21 mouse cellular contexts compared by ENCODE assay signal in genomic region chr8:77459696-77460095, GRCm38 (mm10).
"Had no signal": no experiment of that assay in that cellular context is flagged by ENCODE, and none has a peak within 500 bp of the region (broad histone marks: within the 10 kb centered on the region; RNA-seq: fewer than 3 reads in every experiment).

No protein-coding gene starts in this region.

- H3K27me3 ChIP-seq: limb, embryonic 13.5 days; liver, embryonic 12.5 days; liver, embryonic 15.5 days; lung, embryonic 15.5 days; megakaryocyte, embryonic 14.5 days; midbrain, embryonic 13.5 days; neural tube, embryonic 13.5 days had no signal

- H3K27ac ChIP-seq: limb, embryonic 10.5 days; limb, embryonic 13.5 days; liver, embryonic 12.5 days; liver, embryonic 15.5 days; lung, embryonic 15.5 days; midbrain, embryonic 10.5 days; midbrain, embryonic 13.5 days; neural tube, embryonic 13.5 days had no signal

- ATAC-seq: inflammation-experienced regulatory T-cells, adult 6 months; liver, embryonic 12.5 days; midbrain, embryonic 13.5 days had no signal

- H3K36me3 ChIP-seq: limb, embryonic 13.5 days; liver, embryonic 12.5 days; liver, embryonic 15.5 days; lung, embryonic 15.5 days; midbrain, embryonic 10.5 days; midbrain, embryonic 13.5 days; neural tube, embryonic 13.5 days had no signal

- H3K9ac ChIP-seq: limb, embryonic 13.5 days; liver, embryonic 12.5 days; liver, embryonic 15.5 days; lung, embryonic 15.5 days; midbrain, embryonic 13.5 days; neural tube, embryonic 13.5 days had no signal

- H3K4me3 ChIP-seq: limb, embryonic 10.5 days; limb, embryonic 13.5 days; liver, embryonic 12.5 days; liver, embryonic 15.5 days; lung, embryonic 15.5 days; megakaryocyte, embryonic 14.5 days; midbrain, embryonic 10.5 days; midbrain, embryonic 13.5 days; neural tube, embryonic 13.5 days had no signal

- DNase-seq: kidney, adult 18-20 months; kidney, adult 9 months; kidney, postnatal 4 days; liver; lung, adult 18-20 months; lung, postnatal 10 days; lung, postnatal 36 days; right cerebral cortex, postnatal 25 days; spleen, adult 18-20 months; thymus, adult 18-20 months; thymus, postnatal 36 days had no signal

- H3K4me1 ChIP-seq: limb, embryonic 13.5 days; liver, embryonic 12.5 days; liver, embryonic 15.5 days; lung, embryonic 15.5 days; midbrain, embryonic 10.5 days; midbrain, embryonic 13.5 days; neural tube, embryonic 13.5 days had no signal

- H3K9me3 ChIP-seq: limb, embryonic 10.5 days; limb, embryonic 13.5 days; liver, embryonic 12.5 days; liver, embryonic 15.5 days; lung, embryonic 15.5 days; megakaryocyte, embryonic 14.5 days; midbrain, embryonic 10.5 days; midbrain, embryonic 13.5 days; neural tube, embryonic 13.5 days had no signal

- H3K4me2 ChIP-seq: limb, embryonic 13.5 days; liver, embryonic 12.5 days; liver, embryonic 15.5 days; lung, embryonic 15.5 days; midbrain, embryonic 13.5 days; neural tube, embryonic 13.5 days had no signal
